Mouse (Mus musculus) neutrophil, adult 5-6 weeks (primary cell): ENCODE data around the gene Zfp160. TPM values are rescaled to one million over a fixed set of nuclear protein-coding genes. Genes with fewer than 3 reads are reported as not detected.

Source experiments
- total RNA-seq: library from RNA; stranded (forward); fragments of 200-1000 nt; gene quantifications from 2 replicates; pipeline ENCODE4 v1.2.3, GENCODE M21; 2017

Zfp160 gene
- total RNA-seq, 1 experiment from 2014 or later: 19.4 TPM

Other genes with a start within 250 kb of the Zfp160 start
- 0.12 TPM in 1 of 2 replicates, not detected in the other for gene Vmn1r228, start 222.7 kb upstream of the Zfp160 start, total RNA-seq
- 0.12 TPM in 1 of 2 replicates, not detected in the other for gene Vmn1r229, start 197.3 kb upstream of the Zfp160 start, total RNA-seq
- 0.12 TPM in 1 of 2 replicates, not detected in the other for gene Vmn1r230, start 168.5 kb upstream of the Zfp160 start, total RNA-seq
- gene Vmn1r231, start 103.8 kb upstream of the Zfp160 start, total RNA-seq: not detected in 2 replicates
- not detected in 2 replicates for gene Vmn1r232, start 89.2 kb upstream of the Zfp160 start, total RNA-seq
- gene Ppp2r1a, start 63.6 kb upstream of the Zfp160 start, total RNA-seq: 109 and 120 TPM in 2 replicates
- gene Vmn1r233, start 12.4 kb upstream of the Zfp160 start, total RNA-seq: not detected in 2 replicates
- gene Vmn1r234, start 217.2 kb downstream of the Zfp160 start, total RNA-seq: not detected in 2 replicates
- not detected in 2 replicates for gene Vmn1r235, start 247.5 kb downstream of the Zfp160 start, total RNA-seq